Mouse (Mus musculus) bone marrow macrophage, adult 2 months (primary cell): ENCODE data around the gene Urah.
A peak's percentile ranks its signal among the peaks of the same experiment; 100 is the strongest.

ENCODE experiments used
- CTCF ChIP-seq: IDR thresholded peaks from 2 replicates; pipeline ENCODE4 v1.5.1; 2012; ENCODE audit warnings: low read depth, mild to moderate bottlenecking, low read length, moderate library complexity
- POLR2A ChIP-seq: IDR thresholded peaks from 2 replicates; pipeline ENCODE4 v1.6.1; 2012; ENCODE audit warnings: mild to moderate bottlenecking, low read depth, low read length, borderline replicate concordance

DNA sequence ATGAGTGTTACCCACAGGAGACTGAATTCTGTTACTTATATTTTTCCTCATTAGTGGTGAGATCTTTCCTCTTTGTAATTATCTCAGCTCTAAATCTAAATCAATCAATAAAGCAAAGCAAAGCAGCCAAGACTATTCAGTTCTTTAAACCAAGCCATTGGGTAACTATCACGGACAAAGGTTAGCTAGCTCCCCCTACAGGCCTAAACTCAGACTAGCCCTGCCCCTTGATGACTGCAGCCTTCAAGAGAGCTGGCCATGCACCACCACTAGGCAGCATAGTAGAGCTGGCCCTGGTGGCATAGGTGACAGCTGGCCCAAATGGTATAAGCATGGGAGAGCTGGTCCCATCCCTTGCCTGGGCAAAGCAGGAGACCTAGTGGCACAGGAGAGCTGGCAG is 29.1 kb upstream of the Urah start:
- TF ChIP-seq POLR2A (no peak), CTCF (0 out of 2 replicates have a peak, but pooled peaks have one; percentile 15)
